Mouse (Mus musculus) megakaryocyte, embryonic 14.5 days (primary cell): ENCODE measurements around the gene AC129217.1.

Source experiments
- FLI1 ChIP-seq: IDR thresholded peaks from 2 replicates; pipeline ENCODE4 v1.6.1; 2012; ENCODE audit warnings: low read length, inconsistent platforms, mixed read lengths
- GATA1 ChIP-seq: IDR thresholded peaks from 3 replicates; pipeline ENCODE4 v1.6.1; 2012; ENCODE audit warnings: mixed read lengths, low read length, inconsistent platforms, borderline replicate concordance

GRCm38 (mm10) chr19:8857689-8858088 is 28.1 kb downstream of the AC129217.1 start:
- TF ChIP-seq GATA1 (no peak), FLI1 (no peak)
